Mouse (Mus musculus): ENCODE data around the gene Unc119. TPM values are rescaled to one million over a fixed set of nuclear protein-coding genes. Genes with fewer than 3 reads are reported as not detected.

Unc119 gene
- total RNA-seq, 2 experiments from 2014 or later: 51.8 to 57.5 TPM

DNA sequence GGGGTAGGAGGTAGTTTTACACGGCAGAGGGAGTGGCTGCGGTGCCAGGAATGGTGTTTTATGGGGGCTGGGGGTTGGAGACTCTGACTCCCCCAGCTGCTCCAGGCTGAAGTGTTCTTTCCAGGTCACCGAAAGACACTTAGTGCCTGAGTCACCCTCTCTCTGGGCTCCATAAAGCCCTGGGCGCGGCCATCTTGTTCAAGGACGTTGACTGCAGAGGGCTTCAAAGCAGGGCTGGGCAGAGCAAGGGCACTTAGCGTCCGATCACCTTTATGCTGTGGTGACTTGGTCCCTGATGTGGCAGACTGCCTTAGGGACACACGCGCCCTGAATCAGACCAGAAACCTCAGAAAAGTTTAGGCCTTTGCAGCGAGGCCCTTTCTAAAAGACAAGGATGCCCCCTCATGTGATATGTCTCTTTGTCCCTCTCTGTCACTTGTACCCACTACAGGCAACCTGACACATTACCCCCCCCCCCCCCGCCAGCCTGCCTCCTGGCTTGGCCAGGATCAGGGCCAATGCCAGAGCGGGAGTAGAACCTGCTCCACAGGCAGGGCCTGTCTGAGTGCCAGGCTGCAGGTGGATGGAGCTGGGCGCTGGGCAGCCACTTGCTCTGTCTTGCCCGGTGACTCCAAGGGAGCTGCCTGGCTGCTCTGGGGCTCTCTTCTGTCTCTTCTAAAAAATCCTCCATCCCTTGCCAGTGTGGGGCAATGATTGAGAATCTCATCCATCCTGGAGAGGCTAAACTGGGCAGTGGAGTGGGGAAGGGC, 24.4 kb downstream of the Unc119 start:
- no peak for DNase-seq
- intact Hi-C loops (cut with DNase I): no loop called here

DNA sequence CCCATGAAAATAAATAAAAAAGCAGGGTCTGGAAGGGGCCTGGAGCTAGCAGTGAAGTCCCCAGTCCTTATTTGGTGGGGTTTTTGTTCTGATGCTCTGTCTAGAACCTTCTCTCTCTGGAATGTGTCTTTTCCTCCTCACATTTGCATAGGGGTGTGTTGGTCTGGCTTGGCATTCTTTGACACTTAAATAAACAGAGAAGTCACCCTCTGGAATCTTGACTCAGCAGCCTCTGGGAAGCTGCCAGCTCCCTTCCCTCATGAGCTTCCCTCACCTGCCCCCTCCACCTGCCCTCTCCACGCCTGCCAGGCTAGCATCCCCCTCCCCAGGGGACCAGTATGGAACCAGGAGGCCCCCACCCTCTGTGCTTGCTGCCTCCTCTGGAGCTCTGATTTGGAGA, 27.1 kb downstream of the Unc119 start:
- no peak for DNase-seq
- intact Hi-C loops (cut with DNase I): no loop called here

- DNase-seq: no peak
- intact Hi-C loops (cut with DNase I): no loop called here
Measured at GRCm38 (mm10) chr11:78371711-78372110, 28.4 kb downstream of the Unc119 start.

GRCm38 (mm10) chr11:78372166-78372565, 28.9 kb downstream of the Unc119 start:
- intact Hi-C loops (cut with DNase I): no loop called here

GRCm38 (mm10) chr11:78372610-78373009, 29.3 kb downstream of the Unc119 start:
- no peak for DNase-seq
- intact Hi-C loops (cut with DNase I): no loop called here

More at GRCm38 (mm10) chr11:78372166-78372565, 28.9 kb downstream of the Unc119 start:
- no peak for DNase-seq

- DNase-seq: no peak
- intact Hi-C loops (cut with DNase I): no loop called here
Measured at GRCm38 (mm10) chr11:78374147-78374546, 30.9 kb downstream of the Unc119 start.

GRCm38 (mm10) chr11:78377549-78378159, 34.4 kb downstream of the Unc119 start:
- intact Hi-C loops (cut with DNase I): no loop called here
- DNase-seq: no peak

- intact Hi-C loops (cut with DNase I): no loop called here
- peak; percentile 46 for DNase-seq
Measured at GRCm38 (mm10) chr11:78380351-78380750, 37.1 kb downstream of the Unc119 start.

DNA sequence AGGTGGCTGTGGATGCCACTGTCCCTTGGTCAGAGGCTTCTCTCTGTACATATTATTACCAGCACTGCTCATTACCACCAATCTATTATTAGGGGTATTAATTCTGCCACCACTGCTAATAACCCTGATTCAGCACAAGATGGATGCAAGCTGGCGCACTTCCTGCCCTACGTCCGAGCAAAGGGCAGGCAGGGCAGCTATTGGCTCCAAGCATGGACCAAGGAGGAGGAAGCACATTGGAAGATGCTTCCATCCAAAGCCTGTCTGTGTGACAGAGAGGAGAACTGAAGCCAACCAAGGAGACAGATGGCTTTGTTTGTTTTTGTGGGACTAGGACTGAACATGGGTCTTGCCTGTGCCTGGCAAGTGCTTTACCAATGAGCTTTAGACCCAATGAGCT, 37.7 kb downstream of the Unc119 start:
- intact Hi-C loops (cut with DNase I): no loop called here
- DNase-seq: no peak

GRCm38 (mm10) chr11:78382286-78382685, 39.0 kb downstream of the Unc119 start:
- intact Hi-C loops (cut with DNase I): no loop called here
- no peak for DNase-seq

DNA sequence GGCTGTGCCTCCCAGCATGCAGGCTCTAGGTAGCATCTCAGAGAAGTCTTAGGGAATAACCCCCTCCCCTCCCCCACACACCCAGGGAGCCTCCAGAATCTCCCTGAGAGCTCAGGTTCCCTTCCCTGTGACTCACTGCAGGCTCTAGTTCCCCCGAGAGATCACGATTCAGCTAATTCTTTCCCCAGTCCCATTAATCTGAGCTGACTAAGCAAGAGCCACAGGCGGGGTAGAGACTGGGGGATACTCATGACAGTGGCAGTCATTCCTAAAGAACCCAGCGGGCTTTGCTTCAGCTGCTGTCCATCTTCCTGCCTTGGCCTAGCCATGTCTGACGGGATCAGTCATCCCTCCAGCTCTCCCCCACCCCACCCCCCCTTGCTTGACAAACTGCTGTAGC, 39.4 kb downstream of the Unc119 start:
- DNase-seq: no peak
- intact Hi-C loops (cut with DNase I): no loop called here

DNA sequence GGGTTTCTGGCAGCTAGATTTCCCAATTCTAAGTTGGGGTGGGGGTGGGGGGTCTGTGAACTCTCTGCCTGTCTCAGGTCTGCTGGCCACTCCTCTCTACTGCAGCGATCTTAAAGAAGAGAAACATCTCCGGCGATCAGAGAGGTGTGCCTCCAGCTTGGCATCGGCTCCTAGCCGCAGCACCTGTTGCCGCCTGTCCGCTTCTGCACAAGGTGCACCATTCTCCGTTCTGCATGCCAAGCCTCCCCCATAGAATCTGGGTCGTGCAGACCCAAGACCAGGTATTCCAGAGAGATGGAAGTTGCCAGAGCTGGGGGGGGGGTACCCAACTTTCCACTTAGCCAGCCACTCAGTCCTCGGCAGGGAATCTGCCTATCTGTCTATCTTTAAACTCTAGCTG, 42.5 kb downstream of the Unc119 start:
- DNase-seq: no peak
- intact Hi-C loops (cut with DNase I): no loop called here

- intact Hi-C loops (cut with DNase I): no loop called here
- DNase-seq: no peak
Measured at GRCm38 (mm10) chr11:78386508-78387043, 43.3 kb downstream of the Unc119 start, which contains the start of gene Foxn1. Gene Foxn1, minus strand, starts transcription at chr11:78386558.

GRCm38 (mm10) chr11:78392728-78393127, 49.4 kb downstream of the Unc119 start:
- intact Hi-C loops (cut with DNase I): no loop called here
- no peak for DNase-seq

DNA sequence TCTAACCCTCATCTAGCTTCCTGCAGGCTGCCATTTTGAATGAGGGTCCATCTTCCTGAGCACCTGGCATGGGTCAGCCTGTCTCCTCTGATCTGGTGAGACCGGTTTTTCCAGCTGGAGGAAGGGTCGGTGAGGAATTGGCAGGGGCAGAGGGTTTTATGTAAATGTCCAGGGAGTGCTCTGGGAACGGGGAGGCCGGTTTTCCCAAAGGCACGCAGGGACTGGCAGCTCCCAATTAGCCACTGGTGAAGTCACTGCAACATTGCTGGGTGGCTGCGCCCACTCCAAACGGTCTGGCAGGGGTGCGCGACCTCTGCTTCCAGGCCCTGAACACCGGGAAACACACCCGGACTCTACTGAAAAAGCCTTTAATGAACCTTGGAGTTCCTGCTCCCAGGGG, 53.7 kb downstream of the Unc119 start:
- intact Hi-C loops (cut with DNase I): loop anchor here (5.0 kb wide), 1 partner anchor 35 kb away; no protein-coding TSS in a partner anchor
- no peak for DNase-seq

- intact Hi-C loops (cut with DNase I): loop anchor here (5.0 kb wide), 1 partner anchor 35 kb away; no protein-coding TSS in a partner anchor
Measured at GRCm38 (mm10) chr11:78397397-78397796, 54.1 kb downstream of the Unc119 start.

DNA sequence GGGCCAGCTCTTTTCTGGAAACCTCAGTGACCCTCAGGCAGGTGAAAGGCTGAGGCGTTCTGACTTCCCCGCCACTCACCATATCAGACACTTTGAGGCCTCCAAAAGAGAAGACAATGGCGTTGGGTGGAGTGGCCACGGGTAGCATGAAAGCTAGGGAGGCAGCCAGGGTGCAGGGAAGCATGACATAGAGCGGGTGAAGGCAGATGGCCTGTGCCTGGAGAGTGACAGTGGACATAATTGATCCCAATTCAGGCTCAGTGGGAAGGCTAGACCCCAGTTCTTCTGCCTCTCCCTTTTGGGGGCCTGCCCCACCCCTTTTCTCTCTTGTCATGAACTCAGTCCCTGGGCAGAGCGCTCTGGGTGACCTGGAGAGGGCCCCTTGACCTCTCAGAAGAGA, 54.9 kb downstream of the Unc119 start:
- peak; percentile 21 for DNase-seq
- intact Hi-C loops (cut with DNase I): loop anchor here (5.0 kb wide), 1 partner anchor 36 kb away; no protein-coding TSS in a partner anchor

More at GRCm38 (mm10) chr11:78397397-78397796, 54.1 kb downstream of the Unc119 start:
- peak; percentile 76 for DNase-seq

Other genes starting within 250 kb of the Unc119 start
- 10 to 100 TPM; 26.9 TPM for gene Fam222b, start 248.8 kb upstream of the Unc119 start, total RNA-seq (2021)
- gene Traf4, start 177.9 kb upstream of the Unc119 start, total RNA-seq (2021): 10 to 100 TPM; 74.4 to 79.6 TPM
- 1 to 10 TPM; 6.0 to 6.5 TPM for gene Nek8, start 166.8 kb upstream of the Unc119 start, total RNA-seq (2021)
- 10 to 100 TPM; 15.4 to 17.3 TPM for gene Tlcd1, start 166.8 kb upstream of the Unc119 start, total RNA-seq (2021)
- 1,000 to 10,000 TPM; 1,093 to 1,122 TPM for gene Rpl23a, start 159.9 kb upstream of the Unc119 start, total RNA-seq (2021)
- 10 to 100 TPM; 53.4 to 55.9 TPM for gene Rab34, start 155.1 kb upstream of the Unc119 start, total RNA-seq (2021)
- 1 to 10 TPM; 3.3 to 4.2 TPM for gene Proca1, start 150.1 kb upstream of the Unc119 start, total RNA-seq (2021)
- 10 to 100 TPM; 50.2 to 58.7 TPM for gene Sdf2, start 97.7 kb upstream of the Unc119 start, total RNA-seq (2021)
- 10 to 100 TPM; 72.5 to 75.1 TPM for gene Supt6, start 97.5 kb upstream of the Unc119 start, total RNA-seq (2021)
- gene 2610507B11Rik, start 81.7 kb upstream of the Unc119 start, total RNA-seq (2021): 100 to 1,000 TPM; 111 to 113 TPM
- gene BC030499, start 52.6 kb upstream of the Unc119 start, total RNA-seq (2021): 1 to 10 TPM in 1 of 2 experiments, under 1 TPM in 1; 0.72 to 1.1 TPM
- 1 to 10 TPM; 5.2 to 6.2 TPM for gene Spag5, start 42.0 kb upstream of the Unc119 start, total RNA-seq (2021)
- gene Aldoc, start 20.5 kb upstream of the Unc119 start, total RNA-seq (2021): 100 to 1,000 TPM; 109 to 113 TPM
- gene Pigs, start 15.1 kb upstream of the Unc119 start, total RNA-seq (2021): 10 to 100 TPM; 52.9 to 59.9 TPM
- not detected for gene Foxn1, start 43.1 kb downstream of the Unc119 start, total RNA-seq (2021)
- not detected for gene Slc13a2, start 78.7 kb downstream of the Unc119 start, total RNA-seq (2021)
- gene Slc46a1, start 122.2 kb downstream of the Unc119 start, total RNA-seq (2021): 10 to 100 TPM in 1 of 2 experiments, 1 to 10 TPM in 1; 7.6 to 11.8 TPM
- gene Sarm1, start 154.3 kb downstream of the Unc119 start, total RNA-seq (2021): 10 to 100 TPM; 69.3 to 71.4 TPM
- 10 to 100 TPM; 60.0 to 67.3 TPM for gene Vtn, start 155.6 kb downstream of the Unc119 start, total RNA-seq (2021)
- gene Sebox, start 160.0 kb downstream of the Unc119 start, total RNA-seq (2021): under 1 TPM; 0.26 to 0.30 TPM
- 10 to 100 TPM; 35.6 to 35.7 TPM for gene Tmem199, start 168.7 kb downstream of the Unc119 start, total RNA-seq (2021)
- gene Poldip2, start 168.7 kb downstream of the Unc119 start, total RNA-seq (2021): 100 to 1,000 TPM; 113 to 118 TPM
- 10 to 100 TPM; 54.5 to 59.7 TPM for gene Tnfaip1, start 192.8 kb downstream of the Unc119 start, total RNA-seq (2021)
- 10 to 100 TPM; 54.6 to 59.7 TPM for gene Ift20, start 192.9 kb downstream of the Unc119 start, total RNA-seq (2021)
- 10 to 100 TPM; 26.5 to 31.1 TPM for gene Tmem97, start 207.3 kb downstream of the Unc119 start, total RNA-seq (2021)

All from left cerebral cortex, postnatal 4 days (tissue).